Mouse (Mus musculus) cortical plate, adult 2 months (tissue): ENCODE results near the gene Arid1b.

Experiments used
- CTCF ChIP-seq: fragments of 200-500 bp; IDR thresholded peaks from 2 replicates; pipeline ENCODE4 v1.5.1; 2011; ENCODE audit warnings: mild to moderate bottlenecking, control low read depth, low read length; ENCODE audit not compliant: insufficient read depth; ENCODE audit errors: extremely low read depth
- POLR2A ChIP-seq: fragments of 200-500 bp; IDR thresholded peaks from 2 replicates; pipeline ENCODE4 v1.6.1; 2011; ENCODE audit warnings: mild to moderate bottlenecking, low read length, control low read depth; ENCODE audit not compliant: insufficient read depth; ENCODE audit errors: extremely low read depth

DNA sequence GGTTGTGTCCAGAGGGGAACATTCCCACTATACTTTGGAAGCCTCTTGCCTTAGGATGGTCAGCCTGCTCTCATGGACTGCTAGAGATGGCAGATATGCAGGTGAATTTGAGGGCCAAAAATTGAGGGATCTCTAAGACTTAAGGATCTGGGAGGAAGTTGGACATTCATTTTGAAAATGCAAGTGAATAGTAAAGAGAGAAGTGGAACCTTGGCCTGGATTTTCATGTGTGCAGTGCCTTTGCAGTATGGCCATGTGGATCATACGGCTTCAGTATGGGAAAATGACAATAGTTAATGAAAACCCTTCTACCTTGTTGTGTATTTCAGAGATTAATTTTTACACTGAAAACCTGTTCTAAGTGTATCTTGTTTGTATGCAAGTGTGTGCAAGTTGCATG lies 31.3 kb downstream of the Arid1b start:
- no peak for TF ChIP-seq POLR2A
- no peak for TF ChIP-seq CTCF
